Mouse (Mus musculus) embryonic facial prominence, embryonic 15.5 days (tissue): ENCODE measurements at regions not wholly inside any gene's neighbourhood (a gene's known extent, or its start where the extent isn't known, plus 50 kb on each side); places are given as distances from the start of the nearest gene placed in this dataset.

Experiments used
- ATAC-seq: fragments of 200-750 bp; cut with Nextera tagmentation; 2 replicates; pipeline ENCODE4 v1.8.0; 2017; ENCODE audit warnings: low read depth, moderate TSS enrichment; ENCODE audit not compliant: insufficient number of reproducible peaks, low FRiP score, low TSS enrichment
- H3K27ac ChIP-seq: fragments of 300-500 bp; sonication (generic); replicated peaks from 2 replicates; pipeline ENCODE4 v1.5.1; 2015; ENCODE audit warnings: mild to moderate bottlenecking, inconsistent platforms
- H3K27me3 ChIP-seq: fragments of 300-500 bp; sonication (generic); 2 replicates; pipeline ENCODE4 v1.6.1; 2015; ENCODE audit warnings: inconsistent platforms
- H3K36me3 ChIP-seq: fragments of 300-500 bp; sonication (generic); 2 replicates; pipeline ENCODE4 v1.6.1; 2015; ENCODE audit warnings: mild to moderate bottlenecking, inconsistent platforms
- H3K4me1 ChIP-seq: fragments of 300-500 bp; sonication (generic); 2 replicates; pipeline ENCODE4 v1.6.1; 2015; ENCODE audit warnings: inconsistent platforms
- H3K4me2 ChIP-seq: fragments of 300-500 bp; sonication (generic); replicated peaks from 2 replicates; pipeline ENCODE4 v1.6.1; 2015; ENCODE audit warnings: mild to moderate bottlenecking, inconsistent platforms
- H3K4me3 ChIP-seq: fragments of 300-500 bp; sonication (generic); replicated peaks from 2 replicates; pipeline ENCODE4 v1.5.1; 2015; ENCODE audit warnings: mild to moderate bottlenecking, inconsistent platforms
- H3K9ac ChIP-seq: fragments of 300-500 bp; sonication (generic); 2 replicates; pipeline ENCODE4 v1.6.1; 2015; ENCODE audit warnings: inconsistent platforms
- H3K9me3 ChIP-seq: fragments of 300-500 bp; sonication (generic); replicated peaks from 2 replicates; pipeline ENCODE4 v1.6.1; 2016; ENCODE audit warnings: inconsistent platforms
- WGBS: fragments of 180-500 bp; shearing (Covaris S2); methylation state at CpG from one replicate; pipeline ENCODE4 v1.1.7; 2015; 5-methylcytosine and 5-hydroxymethylcytosine counted together

- Histone ChIP-seq H3K27me3 (no peaks in the 10 kb centered on the region), H3K9ac (no peak overlapping the region), H3K27ac (no peak overlapping the region), H3K4me3 (no peak overlapping the region), H3K36me3 (no peaks in the 10 kb centered on the region), H3K4me2 (no peak overlapping the region), H3K4me1 (no peaks in the 10 kb centered on the region), H3K9me3 (no peaks in the 10 kb centered on the region)
- 83% methylated on average over 4 of the region's 4 CpGs for WGBS
- no peak for ATAC-seq
These were observed 234.0 kb downstream of the Snx10 start for GRCm38 (mm10) chr6:51757746-51758145.

- Histone ChIP-seq H3K4me3 (no peak overlapping the region), H3K36me3 (no peaks in the 10 kb centered on the region), H3K9me3 (no peaks in the 10 kb centered on the region), H3K4me2 (no peak overlapping the region), H3K27me3 (no peaks in the 10 kb centered on the region), H3K4me1 (no peaks in the 10 kb centered on the region), H3K27ac (no peak overlapping the region), H3K9ac (no peak overlapping the region)
- no peak for ATAC-seq
- 76% methylated on average over 3 of the region's 3 CpGs for WGBS
These were observed 235.1 kb downstream of the Snx10 start for GRCm38 (mm10) chr6:51758781-51759180.

- no peak overlapping the region for H3K9ac ChIP-seq
- H3K27me3 ChIP-seq, result no peaks in the 10 kb centered on the region
- H3K36me3 ChIP-seq, result no peaks in the 10 kb centered on the region
- H3K9me3 ChIP-seq, result no peaks in the 10 kb centered on the region
- H3K4me1 ChIP-seq, result no peaks in the 10 kb centered on the region
- 64% methylated on average over 5 of the region's 5 CpGs for WGBS
- H3K4me3 ChIP-seq, result no peak overlapping the region
- no peak overlapping the region for H3K4me2 ChIP-seq
- H3K27ac ChIP-seq, result no peak overlapping the region
- ATAC-seq, result no peak
These were observed 236.7 kb downstream of the Snx10 start for GRCm38 (mm10) chr6:51760372-51760771.

- no peaks in the 10 kb centered on the region for H3K4me1 ChIP-seq
- H3K4me2 ChIP-seq, result no peak overlapping the region
- H3K9me3 ChIP-seq, result no peaks in the 10 kb centered on the region
- no peak overlapping the region for H3K4me3 ChIP-seq
- ATAC-seq, result no peak
- no peak overlapping the region for H3K9ac ChIP-seq
- no peaks in the 10 kb centered on the region for H3K36me3 ChIP-seq
- no peak overlapping the region for H3K27ac ChIP-seq
- H3K27me3 ChIP-seq, result peaks cover 3% of the 10 kb centered on the region; the same call in 1 of the 2 replicates
- WGBS, result 66% methylated on average over 5 of the region's 5 CpGs
These were observed 237.8 kb downstream of the Snx10 start for GRCm38 (mm10) chr6:51761506-51761905.

GRCm38 (mm10) chr6:51766482-51766881 is 242.8 kb downstream of the Snx10 start:
- Histone ChIP-seq H3K4me2 (no peak overlapping the region), H3K9me3 (no peaks in the 10 kb centered on the region), H3K27me3 (peaks cover 3% of the 10 kb centered on the region; the same call in 1 of the 2 replicates), H3K9ac (no peak overlapping the region), H3K4me3 (no peak overlapping the region), H3K4me1 (peaks cover 10% of the 10 kb centered on the region), H3K27ac (no peak overlapping the region), H3K36me3 (no peaks in the 10 kb centered on the region)
- WGBS, result 34% methylated on average over 3 of the region's 3 CpGs
- ATAC-seq, result no peak

- Histone ChIP-seq H3K36me3 (no peaks in the 10 kb centered on the region), H3K27ac (no peak overlapping the region), H3K9me3 (no peaks in the 10 kb centered on the region), H3K4me1 (peaks cover 10% of the 10 kb centered on the region), H3K4me2 (peak overlapping the region; percentile 43), H3K4me3 (peak overlapping the region; percentile 12), H3K27me3 (peaks cover 3% of the 10 kb centered on the region; the same call in 1 of the 2 replicates), H3K9ac (no peak overlapping the region)
- 14% methylated on average over 15 of the region's 15 CpGs for WGBS
- no peak for ATAC-seq
These were observed 244.1 kb downstream of the Snx10 start for GRCm38 (mm10) chr6:51767582-51768341.

GRCm38 (mm10) chr6:51771001-51771400 is 241.3 kb downstream of the Skap2 start:
- Histone ChIP-seq H3K9me3 (no peaks in the 10 kb centered on the region), H3K9ac (no peak overlapping the region), H3K4me1 (peaks cover 10% of the 10 kb centered on the region), H3K27me3 (peaks cover 3% of the 10 kb centered on the region; the same call in 1 of the 2 replicates), H3K27ac (no peak overlapping the region), H3K4me3 (no peak overlapping the region), H3K36me3 (no peaks in the 10 kb centered on the region), H3K4me2 (no peak overlapping the region)
- WGBS, result 75% methylated on average over 9 of the region's 9 CpGs
- ATAC-seq, result no peak

GRCm38 (mm10) chr6:51771424-51771823 is 240.9 kb downstream of the Skap2 start:
- ATAC-seq, result no peak
- 68% methylated on average over 11 of the region's 11 CpGs for WGBS
- Histone ChIP-seq H3K4me3 (no peak overlapping the region), H3K27ac (no peak overlapping the region), H3K4me2 (no peak overlapping the region), H3K27me3 (peaks cover 1% of the 10 kb centered on the region; the same call in 1 of the 2 replicates), H3K36me3 (no peaks in the 10 kb centered on the region), H3K9me3 (no peaks in the 10 kb centered on the region), H3K9ac (no peak overlapping the region), H3K4me1 (peaks cover 10% of the 10 kb centered on the region)

GRCm38 (mm10) chr6:51774771-51775170 is 237.6 kb downstream of the Skap2 start:
- H3K27me3 ChIP-seq, result no peaks in the 10 kb centered on the region
- H3K27ac ChIP-seq, result no peak overlapping the region
- H3K4me2 ChIP-seq, result no peak overlapping the region
- H3K9me3 ChIP-seq, result no peaks in the 10 kb centered on the region
- H3K9ac ChIP-seq, result no peak overlapping the region
- no peaks in the 10 kb centered on the region for H3K36me3 ChIP-seq
- H3K4me1 ChIP-seq, result no peaks in the 10 kb centered on the region
- no peak for ATAC-seq
- WGBS, result 73% methylated on average over 3 of the region's 3 CpGs
- no peak overlapping the region for H3K4me3 ChIP-seq

- Histone ChIP-seq H3K4me3 (no peak overlapping the region), H3K4me1 (no peaks in the 10 kb centered on the region), H3K4me2 (no peak overlapping the region), H3K9me3 (no peaks in the 10 kb centered on the region), H3K36me3 (no peaks in the 10 kb centered on the region), H3K9ac (no peak overlapping the region), H3K27ac (no peak overlapping the region), H3K27me3 (no peaks in the 10 kb centered on the region)
- ATAC-seq, result no peak
- WGBS, result 33% methylated on average over 3 of the region's 3 CpGs
These were observed 226.7 kb downstream of the Skap2 start for GRCm38 (mm10) chr6:51785615-51786014.

GRCm38 (mm10) chr6:51786836-51787235 is 225.5 kb downstream of the Skap2 start:
- H3K9me3 ChIP-seq, result no peaks in the 10 kb centered on the region
- H3K9ac ChIP-seq, result no peak overlapping the region
- no peak overlapping the region for H3K4me2 ChIP-seq
- no peak overlapping the region for H3K4me3 ChIP-seq
- H3K4me1 ChIP-seq, result no peaks in the 10 kb centered on the region
- no peak overlapping the region for H3K27ac ChIP-seq
- H3K27me3 ChIP-seq, result no peaks in the 10 kb centered on the region
- 72% methylated on average over 3 of the region's 3 CpGs for WGBS
- ATAC-seq, result no peak
- no peaks in the 10 kb centered on the region for H3K36me3 ChIP-seq

- H3K4me3 ChIP-seq, result no peak overlapping the region
- no peaks in the 10 kb centered on the region for H3K4me1 ChIP-seq
- no peak overlapping the region for H3K4me2 ChIP-seq
- H3K27ac ChIP-seq, result no peak overlapping the region
- ATAC-seq, result no peak
- WGBS, result 81% methylated on average over 9 of the region's 9 CpGs
- no peak overlapping the region for H3K9ac ChIP-seq
- no peaks in the 10 kb centered on the region for H3K9me3 ChIP-seq
- H3K27me3 ChIP-seq, result no peaks in the 10 kb centered on the region
- no peaks in the 10 kb centered on the region for H3K36me3 ChIP-seq
These were observed 224.2 kb downstream of the Skap2 start for GRCm38 (mm10) chr6:51788156-51788555.
